Mouse (Mus musculus) olfactory bulb, adult 2 months (tissue): ENCODE measurements around the gene Nol10. TPM values are rescaled to one million over a fixed set of nuclear protein-coding genes. Genes with fewer than 3 reads are reported as not detected.
"Not testable (repeated sequence)": the region's sequence is repeated elsewhere in the genome, so short reads cannot be mapped to it uniquely, and the experiment has no call there.

Source experiments
- H3K27ac ChIP-seq: fragments of 200-500 bp; 2 replicates; pipeline ENCODE4 v1.5.1; 2012; ENCODE audit warnings: low read depth, low read length; ENCODE audit not compliant: insufficient read depth
- H3K4me1 ChIP-seq: fragments of 200-500 bp; 2 replicates; pipeline ENCODE4 v1.6.1; 2012; ENCODE audit warnings: low read length; ENCODE audit not compliant: control insufficient read depth, insufficient read depth
- H3K4me3 ChIP-seq: fragments of 200-500 bp; 2 replicates; pipeline ENCODE4 v1.5.1; 2012; ENCODE audit warnings: mild to moderate bottlenecking, low read depth, low read length, moderate library complexity; ENCODE audit not compliant: insufficient read depth
- CTCF ChIP-seq: fragments of 200-500 bp; IDR thresholded peaks from 2 replicates; pipeline ENCODE4 v1.5.1; 2012; ENCODE audit warnings: low read depth, mild to moderate bottlenecking, low read length, moderate library complexity; ENCODE audit not compliant: insufficient read depth
- POLR2A ChIP-seq: fragments of 200-500 bp; IDR thresholded peaks from 2 replicates; pipeline ENCODE4 v1.6.1; 2012; ENCODE audit warnings: mild to moderate bottlenecking, low read depth, low read length, moderate library complexity; ENCODE audit not compliant: insufficient read depth
- WGBS: fragments of 180-500 bp; shearing (Covaris S2); methylation state at CpG from one replicate; pipeline ENCODE4 v1.1.7; 2018; 5-methylcytosine and 5-hydroxymethylcytosine counted together
- polyA plus RNA-seq: library from polyadenylated mRNA; stranded (reverse); fragments of >200 nt; gene quantifications from 2 replicates; pipeline ENCODE4 v1.2.4, GENCODE M21; 2012; ENCODE audit warnings: low replicate concordance; ENCODE audit not compliant: missing spikeins, insufficient read depth, insufficient read length

Gene Nol10
- polyA plus RNA-seq, 1 experiment = not detected

DNA sequence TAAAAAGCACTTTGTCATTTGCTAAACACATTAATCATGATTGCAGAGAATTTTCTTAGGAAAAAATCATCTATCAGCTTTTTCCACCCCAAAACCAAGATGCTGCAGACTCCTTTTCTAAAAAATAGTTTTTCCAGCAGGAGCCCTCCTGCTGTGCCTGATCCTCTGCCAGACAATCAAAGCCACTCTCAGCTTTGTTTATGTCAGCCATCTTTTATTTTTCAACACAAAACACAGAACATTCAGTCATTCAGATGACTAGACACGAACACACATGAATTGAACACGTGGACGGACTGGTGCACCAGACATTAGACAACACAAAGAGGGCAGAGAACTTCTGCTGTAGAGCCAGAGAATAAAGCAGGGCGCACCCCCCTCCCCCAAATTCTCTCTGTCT is 115.4 kb downstream of the Nol10 start:
- no peak overlapping the region for H3K4me3 ChIP-seq
- TF ChIP-seq CTCF (no peak), POLR2A (no peak)
- no peaks in the 10 kb centered on the region for H3K4me1 ChIP-seq
- no peak overlapping the region for H3K27ac ChIP-seq
- 45% methylated on average over 4 of the region's 4 CpGs for WGBS

DNA sequence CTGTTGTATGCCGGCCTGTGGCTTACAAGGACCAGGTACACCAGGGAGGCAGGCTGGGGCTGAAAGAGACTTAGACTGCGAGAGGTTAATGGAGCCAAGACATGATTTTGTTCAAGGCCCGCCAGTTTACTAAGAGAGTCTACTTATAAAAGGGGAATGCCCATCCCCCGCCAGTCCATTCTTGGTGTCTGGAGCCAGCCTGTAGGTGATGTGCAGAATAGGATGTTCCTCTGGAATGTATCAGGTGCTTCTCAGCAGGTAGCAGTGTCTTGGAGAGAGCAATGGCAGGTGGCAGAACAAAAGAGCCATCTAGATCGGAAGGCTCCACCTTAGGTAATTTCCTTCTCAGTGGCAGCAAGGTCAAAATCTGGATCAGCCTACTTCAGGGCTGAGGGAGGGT is 116.3 kb downstream of the Nol10 start:
- H3K27ac ChIP-seq, H3K4me1 ChIP-seq, H3K4me3 ChIP-seq: not testable (repeated sequence)
- WGBS = 87% methylated on average over 5 of the region's 5 CpGs

DNA sequence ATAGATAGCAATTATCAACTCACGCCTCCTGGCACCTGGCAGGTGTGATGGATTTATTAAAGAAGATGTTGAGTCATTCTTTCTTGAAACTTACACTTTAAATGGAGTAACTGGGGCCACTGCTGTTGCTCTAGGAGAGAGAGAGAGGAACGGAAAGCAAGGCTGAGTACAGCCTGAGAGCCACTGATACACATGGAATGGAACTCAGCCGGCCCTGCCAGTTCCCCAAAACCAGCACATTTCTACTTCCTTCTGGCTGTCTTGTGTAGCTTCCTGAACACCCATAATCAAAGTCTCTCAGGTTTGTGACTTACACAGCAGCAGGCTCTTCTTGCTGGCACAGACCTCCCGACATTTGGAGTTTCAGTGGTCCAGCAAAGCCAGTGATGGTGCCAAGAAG is 118.5 kb downstream of the Nol10 start:
- TF ChIP-seq POLR2A (no peak), CTCF (no peak)
- H3K4me3 ChIP-seq = no peak overlapping the region
- 88% methylated on average over 4 of the region's 4 CpGs for WGBS
- H3K27ac ChIP-seq = no peak overlapping the region
- no peaks in the 10 kb centered on the region for H3K4me1 ChIP-seq

DNA sequence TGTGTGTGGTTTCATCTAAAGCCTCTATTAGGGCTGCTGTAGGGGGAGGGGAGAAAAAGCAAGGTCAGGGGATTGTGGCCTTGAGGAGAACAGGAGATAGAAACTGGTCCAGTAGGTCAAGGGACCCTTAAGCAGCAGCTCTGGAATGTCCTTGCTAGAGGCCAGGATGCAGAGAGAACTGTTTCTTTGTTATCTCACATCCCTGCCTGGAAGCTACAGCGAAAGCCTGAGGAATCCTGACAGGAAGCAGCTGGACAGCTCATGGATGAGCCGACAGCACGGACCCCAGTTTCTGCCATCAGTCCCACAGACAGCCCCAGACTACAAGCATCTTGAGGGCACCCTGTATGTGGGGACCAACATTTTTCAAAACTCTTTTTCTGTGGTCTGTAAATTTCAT is 120.1 kb downstream of the Nol10 start:
- 94% methylated on average over 3 of the region's 3 CpGs for WGBS
- Histone ChIP-seq H3K4me3 (no peak overlapping the region), H3K4me1 (no peaks in the 10 kb centered on the region), H3K27ac (no peak overlapping the region)
- no peak for TF ChIP-seq POLR2A
- TF ChIP-seq CTCF = no peak

DNA sequence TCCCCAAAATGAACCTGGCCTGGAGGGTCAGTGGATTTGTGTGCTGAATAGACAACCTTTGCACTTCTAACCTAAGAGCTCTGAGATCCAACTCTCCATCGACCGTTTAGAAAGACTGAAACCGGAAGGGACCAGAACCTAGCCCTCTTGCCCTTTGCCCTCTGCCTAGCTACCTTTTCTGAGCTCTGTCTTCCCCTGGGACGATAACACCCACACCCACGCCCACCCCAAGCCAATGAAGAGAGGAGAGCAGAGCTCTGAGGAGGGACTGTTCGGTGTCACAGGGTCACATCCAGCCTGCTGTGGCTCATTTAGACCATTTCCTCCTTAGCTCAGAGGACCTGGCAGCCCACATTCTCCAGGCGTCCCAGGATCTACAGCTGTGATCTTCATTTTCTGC is 121.6 kb downstream of the Nol10 start:
- TF ChIP-seq POLR2A = no peak
- TF ChIP-seq CTCF = no peak
- WGBS = 92% methylated on average over 7 of the region's 7 CpGs

DNA sequence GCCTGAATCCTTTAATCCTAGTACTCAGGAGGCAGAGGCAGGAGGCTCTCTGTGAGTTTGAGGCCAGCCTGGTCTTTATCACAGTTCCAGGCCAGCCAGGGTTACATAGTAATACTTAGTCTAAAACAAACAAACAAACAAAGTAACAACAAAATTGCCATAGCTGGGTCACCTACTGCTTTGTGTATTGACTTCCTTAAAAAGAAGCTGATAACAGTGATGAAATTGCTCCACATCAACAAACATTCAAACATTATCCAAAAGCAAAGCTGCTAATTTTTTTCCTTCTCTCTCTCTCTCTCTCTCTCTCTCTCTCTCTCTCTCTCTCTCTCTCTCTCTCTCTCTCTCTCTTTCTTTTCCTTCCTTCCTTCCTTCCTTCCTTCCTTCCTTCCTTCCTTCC is 122.3 kb downstream of the Nol10 start:
- not testable (repeated sequence) for H3K4me1 ChIP-seq, H3K4me3 ChIP-seq, H3K27ac ChIP-seq

More for the DNA sequence above, 121.6 kb downstream of the Nol10 start:
- H3K4me1 ChIP-seq = no peaks in the 10 kb centered on the region
- no peak overlapping the region for H3K27ac ChIP-seq
- no peak overlapping the region for H3K4me3 ChIP-seq

DNA sequence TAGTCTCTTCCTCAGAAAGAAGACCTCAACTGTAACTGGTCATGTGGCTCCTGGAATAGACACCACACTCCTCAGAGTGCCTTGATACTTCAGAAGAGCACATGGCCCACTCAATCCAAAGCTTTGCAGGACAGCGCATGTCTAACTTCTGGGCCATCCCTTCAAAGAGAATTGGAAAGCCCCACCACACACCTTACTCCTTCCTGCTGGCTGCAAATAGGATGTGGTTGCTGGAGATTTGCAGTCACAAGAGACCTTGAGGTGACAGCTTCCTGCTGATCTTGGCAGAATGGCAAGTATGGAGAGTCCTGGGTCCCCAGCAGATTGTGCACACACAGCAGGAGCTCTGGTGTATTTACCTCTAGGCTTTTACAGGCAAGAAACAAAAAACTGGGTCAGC is 123.1 kb downstream of the Nol10 start:
- no peaks in the 10 kb centered on the region for H3K4me1 ChIP-seq
- no peak overlapping the region for H3K27ac ChIP-seq
- WGBS = 97% methylated on average over 1 of the region's 1 CpGs
- no peak overlapping the region for H3K4me3 ChIP-seq
- no peak for TF ChIP-seq POLR2A
- no peak for TF ChIP-seq CTCF

DNA sequence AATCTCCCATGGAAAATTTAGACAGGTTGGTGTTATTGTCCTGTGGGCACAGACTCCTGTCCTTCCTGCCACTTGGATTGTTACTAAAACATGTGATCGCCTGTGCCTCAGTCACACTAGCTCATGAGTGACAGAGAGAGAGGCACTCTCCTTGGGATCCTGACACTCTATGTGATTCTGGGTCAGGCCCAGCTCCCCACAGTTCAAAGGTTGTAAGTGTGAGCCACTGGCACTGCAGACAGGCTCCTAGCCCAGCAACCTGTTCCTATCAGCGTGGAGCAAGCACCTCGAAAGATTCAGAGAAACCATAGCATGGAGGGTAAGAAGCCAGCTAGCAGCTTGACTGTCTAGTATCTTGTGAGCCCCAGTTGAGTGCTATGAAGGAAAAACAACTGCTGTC is 124.9 kb downstream of the Nol10 start:
- WGBS = 92% methylated on average over 3 of the region's 3 CpGs
- TF ChIP-seq POLR2A (no peak), CTCF (no peak)
- Histone ChIP-seq H3K4me3 (no peak overlapping the region), H3K4me1 (no peaks in the 10 kb centered on the region), H3K27ac (no peak overlapping the region)

DNA sequence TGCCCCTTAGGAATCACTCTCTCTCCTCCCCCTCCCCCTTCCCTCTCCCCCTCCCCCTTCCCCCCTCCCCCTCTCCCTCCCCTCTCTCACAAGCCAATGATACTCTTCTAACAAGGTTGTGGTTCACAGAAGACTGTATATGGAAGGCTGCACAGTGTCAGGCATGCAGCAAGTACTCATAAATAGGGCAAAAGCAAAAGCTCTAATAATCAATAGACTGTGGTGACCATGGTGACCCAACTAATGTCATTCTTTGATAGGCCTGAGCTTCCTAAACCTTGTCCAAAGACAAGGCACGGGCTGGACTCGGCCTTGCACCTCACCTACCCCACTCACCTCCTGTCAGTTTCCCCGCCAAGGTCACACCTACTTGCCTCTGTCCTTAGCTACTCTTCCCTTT is 125.6 kb downstream of the Nol10 start:
- H3K27ac ChIP-seq = no peak overlapping the region
- WGBS = 94% methylated on average over 3 of the region's 3 CpGs
- TF ChIP-seq CTCF = no peak
- TF ChIP-seq POLR2A = no peak

DNA sequence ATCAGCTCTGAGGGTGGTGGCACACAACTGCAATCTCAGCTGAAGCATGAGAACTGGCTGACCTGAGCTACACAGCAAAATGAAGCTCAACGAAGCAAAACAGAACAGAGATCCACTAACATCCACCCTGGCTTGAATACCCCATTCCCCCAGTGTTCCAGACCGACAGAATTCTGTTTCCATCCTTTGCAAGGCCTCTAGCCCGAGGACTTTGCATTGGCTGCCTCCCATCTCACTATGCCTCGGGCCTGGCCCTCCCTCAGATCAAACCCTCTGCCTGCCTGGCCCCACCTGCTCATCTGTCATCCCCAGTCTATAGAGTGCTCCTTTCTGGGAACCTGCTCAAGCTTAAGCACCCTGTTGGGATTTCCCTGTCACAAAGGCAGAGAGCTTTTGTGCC is 126.4 kb downstream of the Nol10 start:
- no peak for TF ChIP-seq CTCF
- no peak for TF ChIP-seq POLR2A
- Histone ChIP-seq H3K27ac (no peak overlapping the region), H3K4me1 (no peaks in the 10 kb centered on the region), H3K4me3 (no peak overlapping the region)
- 70% methylated on average over 4 of the region's 4 CpGs for WGBS

More for the DNA sequence above, 125.6 kb downstream of the Nol10 start:
- Histone ChIP-seq H3K4me3 (no peak overlapping the region), H3K4me1 (no peaks in the 10 kb centered on the region)

DNA sequence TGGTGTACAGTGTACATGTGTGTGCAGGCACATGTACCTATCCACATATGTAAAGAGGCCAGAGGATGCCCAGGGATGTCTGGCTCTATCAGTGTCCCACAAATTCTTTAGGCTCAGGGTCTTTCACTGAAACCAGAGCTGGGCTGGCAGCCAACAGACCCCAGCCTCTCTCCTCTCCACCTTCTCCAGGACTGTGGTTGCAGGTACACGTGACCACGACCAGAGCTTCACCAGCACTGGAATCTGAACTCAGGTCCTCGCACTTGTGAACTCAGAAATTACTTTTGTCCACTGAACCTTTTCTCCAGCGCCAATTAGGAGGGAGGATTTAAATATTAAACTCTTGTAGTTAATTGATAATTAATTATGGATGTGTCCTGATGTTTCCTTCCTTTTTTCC is 126.9 kb downstream of the Nol10 start:
- Histone ChIP-seq H3K4me1 (no peaks in the 10 kb centered on the region), H3K27ac (no peak overlapping the region), H3K4me3 (no peak overlapping the region)
- TF ChIP-seq POLR2A (no peak), CTCF (no peak)
- WGBS = 90% methylated on average over 4 of the region's 4 CpGs
